Mouse (Mus musculus) layer of hippocampus, postnatal 25 days (tissue): ENCODE results near the gene Fkbp8. TPM values are rescaled to one million over a fixed set of nuclear protein-coding genes. Genes with fewer than 3 reads are reported as not detected.
"Not testable (repeated sequence)": the region's sequence is repeated elsewhere in the genome, so short reads cannot be mapped to it uniquely, and the experiment has no call there.

Experiments
- DNase-seq, 2 experiments: peaks; one replicate each; pipeline ENCODE4 v3.0.0; 2022; ENCODE audit warnings: mixed read lengths in 2 of 2, low spot score in 1 of 2; ENCODE audit errors: extremely low spot score in 1 of 2
- total RNA-seq, 2 experiments: library from RNA; stranded (reverse); gene quantifications; 2 replicates each; pipeline ENCODE4 v1.2.3; 2021

The Fkbp8 gene
- total RNA-seq, 2 experiments from 2014 or later, result 432 to 468 TPM

- DNase-seq, result no peak
Observed at GRCm38 (mm10) chr8:70501820-70502529, 25.5 kb upstream of the Fkbp8 start.

- no peak for DNase-seq
Observed at GRCm38 (mm10) chr8:70502540-70502939, 25.0 kb upstream of the Fkbp8 start.

GRCm38 (mm10) chr8:70503062-70503750, 24.3 kb upstream of the Fkbp8 start:
- DNase-seq, result peak in 1 of 2 experiments; percentile 67

GRCm38 (mm10) chr8:70504291-70504716, 23.2 kb upstream of the Fkbp8 start:
- DNase-seq, result peak in 1 of 2 experiments; percentile 59

GRCm38 (mm10) chr8:70504851-70505250, 22.7 kb upstream of the Fkbp8 start:
- peak; percentile 76 to 90 for DNase-seq

GRCm38 (mm10) chr8:70505698-70506327, 21.7 kb upstream of the Fkbp8 start:
- no peak for DNase-seq

- peak; percentile 95 to 98 for DNase-seq
Observed at GRCm38 (mm10) chr8:70506328-70507026, 21.0 kb upstream of the Fkbp8 start, which contains the start of gene Rex1bd. TSS of gene Rex1bd (minus strand) at chr8:70506752.

GRCm38 (mm10) chr8:70507027-70507393, 20.5 kb upstream of the Fkbp8 start:
- DNase-seq, result no peak

- no peak for DNase-seq
Observed at GRCm38 (mm10) chr8:70509281-70509952, 18.1 kb upstream of the Fkbp8 start.

- peak; percentile 92 to 95 for DNase-seq
Observed at GRCm38 (mm10) chr8:70510228-70510915, 17.2 kb upstream of the Fkbp8 start, which contains the start of gene Uba52. TSS of gene Uba52 (minus strand) at chr8:70510801.

- not testable (repeated sequence) for DNase-seq
Observed at GRCm38 (mm10) chr8:70511174-70511573, 16.4 kb upstream of the Fkbp8 start.

- no peak for DNase-seq
Observed at GRCm38 (mm10) chr8:70511770-70512169, 15.8 kb upstream of the Fkbp8 start.

- no peak for DNase-seq
Observed at GRCm38 (mm10) chr8:70512253-70512903, 15.1 kb upstream of the Fkbp8 start.

- DNase-seq, result no peak
Observed at GRCm38 (mm10) chr8:70513441-70513840, 14.1 kb upstream of the Fkbp8 start.

- DNase-seq, result no peak
Observed at GRCm38 (mm10) chr8:70517940-70518643, 9.4 kb upstream of the Fkbp8 start.

- no peak for DNase-seq
Observed at GRCm38 (mm10) chr8:70519043-70519442, 8.5 kb upstream of the Fkbp8 start.

GRCm38 (mm10) chr8:70519606-70520005, 7.9 kb upstream of the Fkbp8 start:
- no peak for DNase-seq
